Mouse (Mus musculus): ENCODE measurements at regions not wholly inside any gene's neighbourhood (a gene's known extent, or its start where the extent isn't known, plus 50 kb on each side); places are given as distances from the start of the nearest gene placed in this dataset.

GRCm38 (mm10) chr1:114287349-114287748, 1397.2 kb upstream of the Cntnap5a start:
- Histone ChIP-seq H3K4me2 (ENCODE audit: low read length) (no peak overlapping the region), H3K36me3 (ENCODE audit: control insufficient read depth, insufficient read depth, low read length) (no peaks in the 10 kb centered on the region), H3K4me3 (replicated peaks; ENCODE audit: low read depth, low read length) (no peak overlapping the region), H3K9me3 (ENCODE audit: control insufficient read depth, low read length) (no peaks in the 10 kb centered on the region), H3K4me1 (ENCODE audit: control insufficient read depth, insufficient read depth, low read length) (no peaks in the 10 kb centered on the region), H3K27me3 (ENCODE audit: control insufficient read depth, insufficient read depth, low read length) (no peaks in the 10 kb centered on the region), H3K27ac (replicated peaks; ENCODE audit: low read depth, low read length) (no peak overlapping the region), H3K9ac (replicated peaks; ENCODE audit: low read length) (no peak overlapping the region)
- no peak for DNase-seq
- 90% methylated on average over 2 of the region's 2 CpGs for WGBS
- no peak for ATAC-seq (ENCODE audit: low FRiP score, low TSS enrichment)

- Histone ChIP-seq H3K9ac (replicated peaks; ENCODE audit: low read length) (no peak overlapping the region), H3K4me2 (ENCODE audit: low read length) (no peak overlapping the region), H3K27ac (replicated peaks; ENCODE audit: low read depth, low read length) (no peak overlapping the region), H3K36me3 (ENCODE audit: control insufficient read depth, insufficient read depth, low read length) (no peaks in the 10 kb centered on the region), H3K27me3 (ENCODE audit: control insufficient read depth, insufficient read depth, low read length) (no peaks in the 10 kb centered on the region), H3K9me3 (ENCODE audit: control insufficient read depth, low read length) (no peaks in the 10 kb centered on the region), H3K4me1 (ENCODE audit: control insufficient read depth, insufficient read depth, low read length) (no peaks in the 10 kb centered on the region), H3K4me3 (replicated peaks; ENCODE audit: low read depth, low read length) (no peak overlapping the region)
- 82% methylated on average over 2 of the region's 2 CpGs for WGBS
- ATAC-seq (ENCODE audit: low FRiP score, low TSS enrichment) (no peak), DNase-seq (no peak)
These were observed 1354.0 kb upstream of the Cntnap5a start for GRCm38 (mm10) chr1:114330541-114330940.

- no peak overlapping the region for H3K4me2 ChIP-seq (ENCODE audit: low read length)
These were observed 1326.2 kb upstream of the Cntnap5a start for GRCm38 (mm10) chr1:114358215-114358995.

GRCm38 (mm10) chr1:114392034-114392433, 1292.5 kb upstream of the Cntnap5a start:
- Histone ChIP-seq H3K4me2 (ENCODE audit: low read length) (no peak overlapping the region), H3K9me3 (ENCODE audit: control insufficient read depth, low read length) (no peaks in the 10 kb centered on the region), H3K9ac (replicated peaks; ENCODE audit: low read length) (no peak overlapping the region), H3K4me1 (ENCODE audit: control insufficient read depth, insufficient read depth, low read length) (no peaks in the 10 kb centered on the region), H3K4me3 (replicated peaks; ENCODE audit: low read depth, low read length) (no peak overlapping the region), H3K27ac (replicated peaks; ENCODE audit: low read depth, low read length) (no peak overlapping the region), H3K36me3 (ENCODE audit: control insufficient read depth, insufficient read depth, low read length) (no peaks in the 10 kb centered on the region), H3K27me3 (ENCODE audit: control insufficient read depth, insufficient read depth, low read length) (no peaks in the 10 kb centered on the region)
- no peak for ATAC-seq (ENCODE audit: low FRiP score, low TSS enrichment)
- WGBS: 68% methylated on average over 3 of the region's 3 CpGs
- peak; percentile 12 for DNase-seq

More at GRCm38 (mm10) chr1:114358215-114358995, 1326.2 kb upstream of the Cntnap5a start:
- DNase-seq: no peak
- ATAC-seq (ENCODE audit: low FRiP score, low TSS enrichment): no peak
- no peaks in the 10 kb centered on the region for H3K9me3 ChIP-seq (ENCODE audit: control insufficient read depth, low read length)
- H3K9ac ChIP-seq (replicated peaks; ENCODE audit: low read length): no peak overlapping the region
- H3K4me3 ChIP-seq (replicated peaks; ENCODE audit: low read depth, low read length): no peak overlapping the region
- no peaks in the 10 kb centered on the region for H3K36me3 ChIP-seq (ENCODE audit: control insufficient read depth, insufficient read depth, low read length)
- H3K27me3 ChIP-seq (ENCODE audit: control insufficient read depth, insufficient read depth, low read length): no peaks in the 10 kb centered on the region
- H3K27ac ChIP-seq (replicated peaks; ENCODE audit: low read depth, low read length): no peak overlapping the region
- no peaks in the 10 kb centered on the region for H3K4me1 ChIP-seq (ENCODE audit: control insufficient read depth, insufficient read depth, low read length)
